12 mouse cellular contexts compared by ENCODE assay signal in genomic region chr5:103420568-103420967, GRCm38 (mm10). TPM values are rescaled to one million over a fixed set of nuclear protein-coding genes. Genes with fewer than 3 reads are reported as not detected.
DNase-seq lines count a peak whose midpoint lies in the region; TF ChIP-seq lines count a peak whose summit lies in the region.
"Had no signal": no experiment of that assay in that cellular context is flagged by ENCODE, and none has a peak within 500 bp of the region (broad histone marks: within the 10 kb centered on the region; RNA-seq: fewer than 3 reads in every experiment).

No protein-coding gene starts in this region.

- H3K36me3 ChIP-seq in CH12.LX (replicated peaks in 1 of 2; ENCODE audit: control insufficient read depth in 1 of 2, insufficient read depth in 1 of 2, low read length in 1 of 2): no peaks in the 10 kb centered on the region
- H3K36me3 ChIP-seq: neural tube, embryonic 12.5 days had no signal

- peaks cover 0 to 15% of the 10 kb centered on the region in 2 experiments; a peak in 2 of 4 replicates for H3K4me1 ChIP-seq in CH12.LX (ENCODE audit: control insufficient read depth in 1 of 2, insufficient read depth in 2 of 2)
- no peaks in the 10 kb centered on the region for H3K4me1 ChIP-seq in lung, adult 2 months (ENCODE audit: control insufficient read depth, insufficient read depth, low read length)

- in situ Hi-C loops in CH12.LX (cut with MboI; ENCODE audit: low pct_ligation_motif_present, low pct_unique_long_range_greater_than_20kb, low sequenced_read_pairs): no loop called here

- peaks cover 11% of the 10 kb centered on the region for H3K9me3 ChIP-seq in CH12.LX (replicated peaks; ENCODE audit: low read length)
- H3K9me3 ChIP-seq: neural tube, embryonic 12.5 days had no signal

- no peak overlapping the region for H3K4me3 ChIP-seq in CH12.LX (replicated peaks in 1 of 3; ENCODE audit: low read depth in 2 of 3, low read length in 2 of 3, poor library complexity in 1 of 3)
- H3K4me3 ChIP-seq in lung, adult 2 months (replicated peaks; ENCODE audit: extremely low read depth, low read depth, low read length): no peak overlapping the region
- H3K4me3 ChIP-seq in layer of hippocampus, adult 2 months: no peak overlapping the region
- H3K4me3 ChIP-seq: neural tube, embryonic 12.5 days had no signal

- H3K4me2 ChIP-seq in CH12.LX (ENCODE audit: insufficient read depth, low read depth, poor library complexity, severe bottlenecking): no peak overlapping the region
- H3K4me2 ChIP-seq: lung, embryonic 14.5 days; neural tube, embryonic 12.5 days had no signal

- DNase-seq in adrenal gland, postnatal 14 days: peak; percentile 47
- no peak for DNase-seq in adrenal gland, adult (ENCODE audit: inconsistent age in 2 of 2, low spot score in 1 of 2)
- no peak for DNase-seq in CH12.LX (ENCODE audit: extremely low read depth)
- peak; percentile 45 to 48 for DNase-seq in kidney, adult 8-10 months
- peak; percentile 47 for DNase-seq in lung, adult 2 months
- DNase-seq in thymus, postnatal 10 days (ENCODE audit: low spot score in 2 of 2): no peak
- DNase-seq in right cerebral cortex, adult 18-20 months: no peak
- DNase-seq in layer of hippocampus, adult 2 months (ENCODE audit: low spot score in 2 of 2): no peak
- DNase-seq: cerebellum, postnatal 14 days; gastrocnemius, postnatal 10 days; lung, embryonic 14.5 days had no signal

- H3K79me2 ChIP-seq in CH12.LX (replicated peaks; ENCODE audit: control insufficient read depth, extremely low read depth, insufficient read depth, poor library complexity, severe bottlenecking): no peaks in the 10 kb centered on the region

- TF ChIP-seq EP300 in CH12.LX (IDR thresholded peaks at IDR 0.05; ENCODE audit: low read length): no peak

- no peak for TF ChIP-seq POLR2A in CH12.LX (IDR thresholded peaks at IDR 0.05; ENCODE audit: low read depth, low read length)
- 0 out of 2 replicates have a peak, but pooled peaks have one; percentile 9 for TF ChIP-seq POLR2A in lung, adult 2 months (IDR thresholded peaks at IDR 0.05; ENCODE audit: borderline replicate concordance, extremely low read depth, low read depth, low read length)

- no peaks in the 10 kb centered on the region for H3K27me3 ChIP-seq in CH12.LX (replicated peaks)
- H3K27me3 ChIP-seq: neural tube, embryonic 12.5 days had no signal

- H3K9ac ChIP-seq in CH12.LX (ENCODE audit: insufficient read depth, low read depth): no peak overlapping the region
- H3K9ac ChIP-seq: lung, embryonic 14.5 days; neural tube, embryonic 12.5 days had no signal

- 53% methylated on average over 10 of the region's 10 CpGs for WGBS in lung, adult 2 months

- TF ChIP-seq RAD21 in CH12.LX (IDR thresholded peaks at IDR 0.05; ENCODE audit: low read depth, low read length): no peak

- TF ChIP-seq CTCF in CH12.LX (conservative IDR thresholded peaks at IDR 0.05 in 1 of 2, IDR thresholded peaks at IDR 0.05 in 1 of 2; ENCODE audit: low read depth in 2 of 2, low read length in 2 of 2): no peak
- TF ChIP-seq CTCF in lung, adult 2 months (IDR thresholded peaks at IDR 0.05; ENCODE audit: insufficient read depth, low read length): no peak
- TF ChIP-seq CTCF in layer of hippocampus, adult 2 months (conservative IDR thresholded peaks at IDR 0.05): no peak

- dilution Hi-C loops in CH12.LX (cut with MboI; ENCODE audit: extremely low pct_ligation_motif_present, extremely low pct_unique_long_range_greater_than_20kb, low sequenced_read_pairs): no loop called here

- H3K27ac ChIP-seq in CH12.LX (ENCODE audit: insufficient read depth, low read depth): no peak overlapping the region
- H3K27ac ChIP-seq in layer of hippocampus, adult 2 months: no peak overlapping the region
- H3K27ac ChIP-seq: neural tube, embryonic 12.5 days had no signal

TF ChIP-seq in CH12.LX, 34 proteins besides CTCF, POLR2A, EP300 and RAD21:
- TF ChIP-seq MAX (IDR thresholded peaks at IDR 0.05; ENCODE audit: low read length) (no peak), HCFC1 (IDR thresholded peaks at IDR 0.05; ENCODE audit: low read depth, low read length) (no peak), CHD1 (IDR thresholded peaks at IDR 0.05; ENCODE audit: low read depth, low read length) (no peak), IRF4 (IDR thresholded peaks at IDR 0.05; ENCODE audit: low read depth, low read length) (peak; percentile 59), JUND (conservative IDR thresholded peaks at IDR 0.05; ENCODE audit: low read depth, low read length) (0 out of 2 replicates have a peak, but pooled peaks have one; percentile 20), ELF1 (IDR thresholded peaks at IDR 0.05; ENCODE audit: low read depth, low read length) (no peak), USF2 (conservative IDR thresholded peaks at IDR 0.05; ENCODE audit: low read depth, low read length) (no peak), PAX5 (IDR thresholded peaks at IDR 0.05; ENCODE audit: low read length) (no peak)
TF ChIP-seq in CH12.LX: peak in this region for 2.

RNA-seq across cellular contexts. Expression of gene Ptpn13, which starts 4.4 kb away (rescaled TPM):
- total RNA-seq in adrenal gland, postnatal 14 days (2021): 19.8 and 22.0 TPM in 2 replicates
- total RNA-seq in CH12.LX (2012; rRNA removed): 0.04 TPM in 2 replicates
- total RNA-seq in CH12.LX (2014; rRNA removed): not detected in 2 replicates
- not detected in 2 replicates for polyA plus RNA-seq in CH12.LX (2012; ENCODE audit: insufficient read length, low read depth)
- polyA plus RNA-seq in lung, adult 2 months (2012; rRNA removed): 18.0 and 22.6 TPM in 2 replicates
- total RNA-seq in layer of hippocampus, adult 2 months (2021): 10 to 100 TPM in 1 of 2 experiments, 1 to 10 TPM in 1; 9.7 to 13.4 TPM

Comparison
In these comparisons a context has a peak if more than half of its experiments do, and no peak if none do; other contexts are left out.
1. DNase-seq: peak in adrenal gland, postnatal 14 days (single experiment), kidney, adult 8-10 months (2 of 2) and lung, adult 2 months (single experiment); none in adrenal gland, adult (0 of 2), CH12.LX (single experiment), thymus, postnatal 10 days (0 of 2), right cerebral cortex, adult 18-20 months (single experiment) and layer of hippocampus, adult 2 months (0 of 2).
2. RNA of gene Ptpn13, which starts 4.4 kb away (total RNA-seq): 19.8 to 22.0 TPM in adrenal gland, postnatal 14 days and 9.7 to 13.4 TPM in layer of hippocampus, adult 2 months; 0.04 TPM in CH12.LX; every median in the first group is over 10 times any median in the second.